Mouse (Mus musculus) heart, postnatal 0 days (tissue): ENCODE measurements around the gene Dio3. TPM values are rescaled to one million over a fixed set of nuclear protein-coding genes. Genes with fewer than 3 reads are reported as not detected.

Experiments
- ATAC-seq: fragments of 200-750 bp; cut with Nextera tagmentation; 2 replicates; pipeline ENCODE4 v1.8.0; 2017; ENCODE audit warnings: low read depth, moderate number of reproducible peaks, moderate library complexity; ENCODE audit not compliant: insufficient read depth
- DNase-seq: peaks from one replicate; pipeline ENCODE4 v3.0.0-alpha.2; 2016; ENCODE audit warnings: low spot score
- H3K27ac ChIP-seq: fragments of 300-500 bp; sonication (generic); 2 replicates; pipeline ENCODE4 v1.5.1; 2014; ENCODE audit warnings: low read depth, mild to moderate bottlenecking
- H3K27me3 ChIP-seq: fragments of 300-500 bp; sonication (generic); 2 replicates; pipeline ENCODE4 v1.6.1; 2014; ENCODE audit warnings: low read length, mixed read lengths; ENCODE audit not compliant: control insufficient read depth, insufficient read depth
- H3K36me3 ChIP-seq: fragments of 300-500 bp; sonication (generic); replicated peaks from 2 replicates; pipeline ENCODE4 v1.6.1; 2014; ENCODE audit warnings: low read length, mixed read lengths; ENCODE audit not compliant: control insufficient read depth, insufficient read depth
- H3K4me1 ChIP-seq: fragments of 300-500 bp; sonication (generic); 2 replicates; pipeline ENCODE4 v1.6.1; 2014; ENCODE audit warnings: antibody characterized with exemption; ENCODE audit not compliant: control insufficient read depth, insufficient read depth
- H3K4me2 ChIP-seq: fragments of 300-500 bp; sonication (generic); 2 replicates; pipeline ENCODE4 v1.6.1; 2014; ENCODE audit warnings: low read depth, mild to moderate bottlenecking, low read length, moderate library complexity
- H3K4me3 ChIP-seq: fragments of 300-500 bp; sonication (generic); 2 replicates; pipeline ENCODE4 v1.5.1; 2014; ENCODE audit warnings: low read depth, low read length
- H3K9ac ChIP-seq: fragments of 300-500 bp; sonication (generic); replicated peaks from 2 replicates; pipeline ENCODE4 v1.6.1; 2014; ENCODE audit warnings: low read depth, low read length, mixed read lengths
- H3K9me3 ChIP-seq: fragments of 300-500 bp; sonication (generic); replicated peaks from 2 replicates; pipeline ENCODE4 v1.6.1; 2016; ENCODE audit warnings: low read length; ENCODE audit not compliant: control insufficient read depth
- CTCF ChIP-seq: IDR thresholded peaks from 2 replicates; pipeline ENCODE4 v1.5.1; 2016; ENCODE audit warnings: antibody characterized with exemption, control low read depth, low read depth
- EP300 ChIP-seq: IDR thresholded peaks from 2 replicates; pipeline ENCODE4 v1.6.1; 2016; ENCODE audit warnings: antibody characterized with exemption, low read depth
- WGBS: fragments of 180-500 bp; shearing (Covaris S2); extraction: QIAGEN DNeasy Blood & Tissue Kit; methylation state at CpG from one replicate; pipeline ENCODE4 v1.1.7; 2014; 5-methylcytosine and 5-hydroxymethylcytosine counted together
- microRNA-seq: library from miRNA; unstranded; fragments of <30 nt; microRNA quantifications from one replicate; pipeline ENCODE4, GENCODE M21; 2016
- polyA plus RNA-seq: library from polyadenylated mRNA; unstranded; fragments of >200 nt; fragmentation: Nextera tagmentation; extraction: Ambion mirVana; gene quantifications from 2 replicates; pipeline ENCODE4 v1.2.1, GENCODE M21; 2015
- total RNA-seq: library from RNA; depleted of rRNA; stranded (reverse); fragments of >200 nt; gene quantifications from 2 replicates; pipeline ENCODE4 v1.2.3, GENCODE M21; 2014; ENCODE audit warnings: low replicate concordance; rRNA removed

Dio3 gene
- total and polyA plus RNA-seq, 2 experiments from 2014 or later: not detected

- Histone ChIP-seq H3K4me1 (no peaks in the 10 kb centered on the region), H3K9ac (no peak overlapping the region), H3K9me3 (no peaks in the 10 kb centered on the region), H3K4me3 (no peak overlapping the region), H3K27me3 (no peaks in the 10 kb centered on the region), H3K4me2 (no peak overlapping the region), H3K27ac (no peak overlapping the region), H3K36me3 (no peaks in the 10 kb centered on the region)
- no peak for ATAC-seq
- no peak for DNase-seq
- WGBS: 76% methylated on average over 27 of the region's 27 CpGs
- TF ChIP-seq CTCF (no peak), EP300 (no peak)
These were observed 40.8 kb downstream of the Dio3 start for GRCm38 (mm10) chr12:110319696-110320095.

Small RNA genes lying within 50 kb of the gene (microRNA-seq; reads per million reads assigned to microRNA genes)
- not detected for gene Mir1247

Other genes with a start within 250 kb of the Dio3 start
- gene Ppp2r5c, start 168.1 kb downstream of the Dio3 start, total RNA-seq: 103 and 104 TPM in 2 replicates
- gene Ppp2r5c, start 168.1 kb downstream of the Dio3 start, polyA plus RNA-seq: 108 and 118 TPM in 2 replicates